Mouse (Mus musculus) adrenal gland, postnatal 36 days (tissue): ENCODE measurements around the gene Naaladl2. TPM values are rescaled to one million over a fixed set of nuclear protein-coding genes. Genes with fewer than 3 reads are reported as not detected.
A peak's percentile ranks its signal among the peaks of the same experiment; 100 is the strongest.

Experiments
- DNase-seq, 2 experiments: peaks; one replicate each; pipeline ENCODE4 v3.0.0; 2021; ENCODE audit warnings: mixed read lengths in 1 of 2
- total RNA-seq, 2 experiments: library from RNA; stranded (reverse); gene quantifications; 2 replicates each; pipeline ENCODE4 v1.2.3; 2021

Naaladl2 gene
- total RNA-seq, 2 experiments from 2014 or later: 2.3 to 3.0 TPM

- DNase-seq: no peak
These were observed 201.9 kb downstream of the Naaladl2 start for GRCm38 (mm10) chr3:24942170-24942569.

GRCm38 (mm10) chr3:24938507-24939182, 205.4 kb downstream of the Naaladl2 start:
- DNase-seq: no peak

GRCm38 (mm10) chr3:24921811-24922210, 222.2 kb downstream of the Naaladl2 start:
- DNase-seq: no peak

GRCm38 (mm10) chr3:24921401-24921800, 222.7 kb downstream of the Naaladl2 start:
- no peak for DNase-seq

GRCm38 (mm10) chr3:24905425-24905960, 238.6 kb downstream of the Naaladl2 start:
- no peak for DNase-seq

- no peak for DNase-seq
These were observed 255.3 kb downstream of the Naaladl2 start for GRCm38 (mm10) chr3:24888801-24889200.

- no peak for DNase-seq
These were observed 271.8 kb downstream of the Naaladl2 start for GRCm38 (mm10) chr3:24872254-24872653.

- DNase-seq: no peak
These were observed 291.1 kb downstream of the Naaladl2 start for GRCm38 (mm10) chr3:24852936-24853335.

- DNase-seq: no peak
These were observed 347.3 kb downstream of the Naaladl2 start for GRCm38 (mm10) chr3:24796739-24797138.

GRCm38 (mm10) chr3:24787451-24788148, 356.5 kb downstream of the Naaladl2 start:
- DNase-seq: no peak

GRCm38 (mm10) chr3:24784108-24784507, 360.0 kb downstream of the Naaladl2 start:
- DNase-seq: no peak

GRCm38 (mm10) chr3:24783462-24783829, 360.6 kb downstream of the Naaladl2 start:
- DNase-seq: no peak

GRCm38 (mm10) chr3:24782784-24783461, 361.1 kb downstream of the Naaladl2 start:
- DNase-seq: peak in 1 of 2 experiments; percentile 2

GRCm38 (mm10) chr3:24781687-24782086, 362.4 kb downstream of the Naaladl2 start:
- no peak for DNase-seq

- no peak for DNase-seq
These were observed 365.6 kb downstream of the Naaladl2 start for GRCm38 (mm10) chr3:24778416-24778815.

- no peak for DNase-seq
These were observed 395.0 kb downstream of the Naaladl2 start for GRCm38 (mm10) chr3:24749055-24749454.

GRCm38 (mm10) chr3:24747182-24747856, 396.7 kb downstream of the Naaladl2 start:
- DNase-seq: no peak

- DNase-seq: no peak
These were observed 400.1 kb downstream of the Naaladl2 start for GRCm38 (mm10) chr3:24743946-24744345.

- no peak for DNase-seq
These were observed 424.8 kb downstream of the Naaladl2 start for GRCm38 (mm10) chr3:24719181-24719749.

GRCm38 (mm10) chr3:24714770-24715169, 429.3 kb downstream of the Naaladl2 start:
- no peak for DNase-seq

GRCm38 (mm10) chr3:24705778-24706423, 438.2 kb downstream of the Naaladl2 start:
- DNase-seq: no peak
